Comparison of ENCODE assay signal across 22 mouse cellular contexts in the genomic region with DNA sequence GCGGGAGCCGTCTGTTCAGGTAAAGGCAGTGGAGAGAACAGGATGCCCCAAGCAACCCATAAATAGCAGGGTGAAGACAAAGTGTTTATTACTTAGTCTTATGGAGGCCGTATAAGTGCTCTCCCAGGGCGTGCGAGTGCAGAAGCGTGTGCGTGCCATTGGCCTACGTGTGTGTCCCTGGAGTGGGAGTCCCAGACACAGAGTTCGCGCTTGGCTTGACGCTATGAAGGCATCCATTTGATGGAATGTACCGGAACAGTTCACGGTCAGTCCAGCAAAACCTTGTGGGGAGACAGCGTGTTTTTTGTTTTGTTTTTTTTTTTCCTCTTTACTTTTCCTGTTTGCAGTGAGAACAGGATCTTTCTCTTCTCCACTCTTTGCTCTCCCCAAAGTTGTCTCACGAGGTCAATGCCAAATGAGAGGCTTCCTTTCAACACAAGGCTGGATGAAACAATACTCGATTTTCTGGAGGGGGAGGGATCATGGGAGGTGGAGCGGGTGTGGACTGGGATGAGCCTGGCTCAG.
DNase-seq lines count a peak whose midpoint lies in the region; ATAC-seq and TF ChIP-seq lines count a peak whose summit lies in the region.
"Had no signal": no experiment of that assay in that cellular context is flagged by ENCODE, and none has a peak within 500 bp of the region (broad histone marks: within the 10 kb centered on the region; RNA-seq: fewer than 3 reads in every experiment).

No protein-coding gene starts in this region.

- no peaks in the 10 kb centered on the region for H3K27me3 ChIP-seq in kidney, embryonic 14.5 days (ENCODE audit: control insufficient read depth, insufficient read depth, low read length)
- H3K27me3 ChIP-seq in spleen, adult 2 months (ENCODE audit: control insufficient read depth, insufficient read depth, low read length): no peaks in the 10 kb centered on the region
- peaks cover 17% of the 10 kb centered on the region for H3K27me3 ChIP-seq in limb, embryonic 12.5 days
- H3K27me3 ChIP-seq: embryonic facial prominence, embryonic 15.5 days; midbrain, embryonic 15.5 days; stomach, embryonic 15.5 days had no signal

- no peak for DNase-seq in kidney, postnatal 10 days
- DNase-seq in spleen, adult 2 months (ENCODE audit: low read depth in 1 of 2, low spot score in 2 of 2): no peak
- no peak for DNase-seq in spleen, postnatal 4 days (ENCODE audit: low spot score in 2 of 2)
- peak; percentile 62 for DNase-seq in retina, postnatal 1 day
- DNase-seq in left cerebral cortex, adult 18-20 months (ENCODE audit: low spot score in 2 of 2): no peak
- DNase-seq in left cerebral cortex, adult 9 months (ENCODE audit: low spot score in 2 of 2): no peak
- DNase-seq: cerebellum, adult 9-11 months; forebrain, postnatal 0 days; gastrocnemius, postnatal 36 days; kidney, adult 2 months; liver, postnatal 0 days; lung, postnatal 10 days; spleen, adult 18-20 months; thymus, adult 18-20 months; thymus, postnatal 4 days had no signal

- H3K9ac ChIP-seq in kidney, embryonic 14.5 days (ENCODE audit: low read depth, low read length): no peak overlapping the region
- H3K9ac ChIP-seq in limb, embryonic 12.5 days (replicated peaks): no peak overlapping the region
- H3K9ac ChIP-seq: embryonic facial prominence, embryonic 15.5 days; forebrain, postnatal 0 days; liver, postnatal 0 days; midbrain, embryonic 15.5 days; stomach, embryonic 15.5 days had no signal

- WGBS in kidney, embryonic 14.5 days: 39% methylated on average over 17 of the region's 17 CpGs
- 89% methylated on average over 17 of the region's 17 CpGs for WGBS in spleen, adult 2 months
- WGBS in limb, embryonic 12.5 days: 33% methylated on average over 17 of the region's 17 CpGs

- no peak overlapping the region for H3K4me3 ChIP-seq in kidney, embryonic 14.5 days (ENCODE audit: low read length)
- H3K4me3 ChIP-seq in spleen, adult 2 months (ENCODE audit: extremely low read depth, insufficient read depth, insufficient read length): no peak overlapping the region
- H3K4me3 ChIP-seq in limb, embryonic 12.5 days (replicated peaks): no peak overlapping the region
- H3K4me3 ChIP-seq: embryonic facial prominence, embryonic 15.5 days; heart, embryonic 10.5 days; midbrain, embryonic 15.5 days; myocyte; stomach, embryonic 15.5 days had no signal

- H3K4me2 ChIP-seq in kidney, embryonic 14.5 days (replicated peaks; ENCODE audit: low read depth, low read length): peak overlapping the region; percentile 17; the same call in 1 of the 2 replicates
- H3K4me2 ChIP-seq in limb, embryonic 12.5 days: peak overlapping the region; percentile 1; the same call in 1 of the 2 replicates
- H3K4me2 ChIP-seq: embryonic facial prominence, embryonic 15.5 days; midbrain, embryonic 15.5 days; stomach, embryonic 15.5 days had no signal

- H3K4me1 ChIP-seq in kidney, embryonic 14.5 days (ENCODE audit: control insufficient read depth, insufficient read depth, low read length): 0 out of 2 replicates have a peak, but pooled peaks cover 3% of the 10 kb centered on the region
- no peaks in the 10 kb centered on the region for H3K4me1 ChIP-seq in spleen, adult 2 months (ENCODE audit: control insufficient read depth, insufficient read depth, insufficient read length)
- H3K4me1 ChIP-seq in limb, embryonic 12.5 days (replicated peaks): peaks cover 37% of the 10 kb centered on the region
- H3K4me1 ChIP-seq: heart, embryonic 10.5 days; midbrain, embryonic 15.5 days; stomach, embryonic 15.5 days had no signal

- H3K27ac ChIP-seq in kidney, embryonic 14.5 days (ENCODE audit: low read depth, low read length): no peak overlapping the region
- H3K27ac ChIP-seq in spleen, adult 2 months (ENCODE audit: insufficient read depth, low read length): peak overlapping the region; percentile 33; the same call in 1 of the 2 replicates
- H3K27ac ChIP-seq in limb, embryonic 12.5 days: no peak overlapping the region
- H3K27ac ChIP-seq: embryonic facial prominence, embryonic 15.5 days; heart, embryonic 10.5 days; midbrain, embryonic 15.5 days; stomach, embryonic 15.5 days had no signal

- no peak for TF ChIP-seq CTCF in spleen, adult 2 months (IDR thresholded peaks at IDR 0.05; ENCODE audit: extremely low read depth, insufficient read depth, insufficient read length, insufficient replicate concordance)

- no peak for ATAC-seq in kidney, embryonic 14.5 days (ENCODE audit: low FRiP score, low TSS enrichment)
- no peak for ATAC-seq in limb, embryonic 12.5 days (ENCODE audit: insufficient number of reproducible peaks, insufficient read depth, low FRiP score, low TSS enrichment, low read depth)
- ATAC-seq: forebrain, postnatal 0 days; liver, postnatal 0 days; midbrain, embryonic 15.5 days had no signal

- no peaks in the 10 kb centered on the region for H3K36me3 ChIP-seq in kidney, embryonic 14.5 days (ENCODE audit: control insufficient read depth, insufficient read depth, low read length)
- H3K36me3 ChIP-seq in spleen, adult 2 months (ENCODE audit: control insufficient read depth, insufficient read depth, low read length): no peaks in the 10 kb centered on the region
- no peaks in the 10 kb centered on the region for H3K36me3 ChIP-seq in limb, embryonic 12.5 days
- H3K36me3 ChIP-seq: embryonic facial prominence, embryonic 15.5 days; heart, embryonic 10.5 days; midbrain, embryonic 15.5 days; stomach, embryonic 15.5 days had no signal

- H3K9me3 ChIP-seq in kidney, embryonic 14.5 days (ENCODE audit: control insufficient read depth, low read length): no peaks in the 10 kb centered on the region
- no peaks in the 10 kb centered on the region for H3K9me3 ChIP-seq in limb, embryonic 12.5 days
- H3K9me3 ChIP-seq: embryonic facial prominence, embryonic 15.5 days; heart, embryonic 10.5 days; midbrain, embryonic 15.5 days; stomach, embryonic 15.5 days had no signal

- no peak for TF ChIP-seq POLR2A in spleen, adult 2 months (IDR thresholded peaks at IDR 0.05; ENCODE audit: low read depth, low read length)
